Mouse (Mus musculus) kidney, postnatal 0 days (tissue): Measurements from ENCODE around the gene Golph3. TPM values are rescaled to one million over a fixed set of nuclear protein-coding genes. Genes with fewer than 3 reads are reported as not detected.

Source experiments
- ATAC-seq: fragments of 200-750 bp; cut with Nextera tagmentation; replicated peaks from 2 replicates; pipeline ENCODE4 v1.8.0; 2017; ENCODE audit warnings: low read depth, moderate number of reproducible peaks, moderate TSS enrichment, moderate library complexity; ENCODE audit not compliant: low FRiP score
- DNase-seq: peaks from one replicate; pipeline ENCODE4 v3.0.0-alpha.2; 2016; ENCODE audit warnings: low spot score
- H3K27ac ChIP-seq: fragments of 300-500 bp; sonication (generic); 2 replicates; pipeline ENCODE4 v1.5.1; 2014; ENCODE audit warnings: mild to moderate bottlenecking
- H3K27me3 ChIP-seq: fragments of 300-500 bp; sonication (generic); 2 replicates; pipeline ENCODE4 v1.6.1; 2014; ENCODE audit warnings: low read length, mixed read lengths; ENCODE audit not compliant: insufficient read depth
- H3K36me3 ChIP-seq: fragments of 300-500 bp; sonication (generic); 2 replicates; pipeline ENCODE4 v1.6.1; 2014; ENCODE audit warnings: low read length, mixed read lengths; ENCODE audit not compliant: insufficient read depth
- H3K4me1 ChIP-seq: fragments of 300-500 bp; sonication (generic); replicated peaks from 2 replicates; pipeline ENCODE4 v1.6.1; 2014; ENCODE audit warnings: antibody characterized with exemption, low read length, mixed read lengths; ENCODE audit not compliant: insufficient read depth
- H3K4me2 ChIP-seq: fragments of 300-500 bp; sonication (generic); 2 replicates; pipeline ENCODE4 v1.6.1; 2014; ENCODE audit warnings: mild to moderate bottlenecking, low read length, moderate library complexity, mixed read lengths
- H3K4me3 ChIP-seq: fragments of 300-500 bp; sonication (generic); replicated peaks from 2 replicates; pipeline ENCODE4 v1.5.1; 2014; ENCODE audit warnings: low read depth, low read length
- H3K9ac ChIP-seq: fragments of 300-500 bp; sonication (generic); 2 replicates; pipeline ENCODE4 v1.6.1; 2014; ENCODE audit warnings: low read depth, low read length
- H3K9me3 ChIP-seq: fragments of 300-500 bp; sonication (generic); replicated peaks from 2 replicates; pipeline ENCODE4 v1.6.1; 2016; ENCODE audit warnings: low read length, inconsistent platforms, mixed read lengths
- CTCF ChIP-seq: IDR thresholded peaks from 2 replicates; pipeline ENCODE4 v1.5.1; 2016; ENCODE audit warnings: antibody characterized with exemption, low read depth, mild to moderate bottlenecking, moderate library complexity
- WGBS: fragments of 180-500 bp; shearing (Covaris S2); extraction: QIAGEN DNeasy Blood & Tissue Kit; methylation state at CpG from one replicate; pipeline ENCODE4 v1.1.7; 2014; 5-methylcytosine and 5-hydroxymethylcytosine counted together
- polyA plus RNA-seq: library from polyadenylated mRNA; unstranded; fragments of >200 nt; fragmentation: Nextera tagmentation; extraction: Ambion mirVana; gene quantifications from 2 replicates; pipeline ENCODE4 v1.2.1, GENCODE M21; 2015

The Golph3 gene
- polyA plus RNA-seq, 1 experiment from 2014 or later: 95.6 TPM

- peak; percentile 36 for DNase-seq
- no peaks in the 10 kb centered on the region; the same call in 1 of the 2 replicates for H3K4me1 ChIP-seq
- no peaks in the 10 kb centered on the region for H3K27me3 ChIP-seq
- H3K9ac ChIP-seq: no peak overlapping the region
- no peak overlapping the region for H3K4me2 ChIP-seq
- H3K9me3 ChIP-seq: no peaks in the 10 kb centered on the region
- WGBS: 77% methylated on average over 4 of the region's 4 CpGs
- H3K36me3 ChIP-seq: no peaks in the 10 kb centered on the region
- no peak overlapping the region for H3K27ac ChIP-seq
- TF ChIP-seq CTCF: no peak
- H3K4me3 ChIP-seq: no peak overlapping the region
- no peak for ATAC-seq
Measured at GRCm38 (mm10) chr15:12337030-12337778, 16.0 kb downstream of the Golph3 start.

GRCm38 (mm10) chr15:12337779-12338137 is 16.5 kb downstream of the Golph3 start:
- DNase-seq (no peak), ATAC-seq (no peak)
- WGBS: 51% methylated on average over 3 of the region's 3 CpGs
- H3K9me3 ChIP-seq: no peaks in the 10 kb centered on the region
- H3K4me1 ChIP-seq: no peaks in the 10 kb centered on the region; the same call in 1 of the 2 replicates
- H3K27me3 ChIP-seq: no peaks in the 10 kb centered on the region
- no peak overlapping the region for H3K4me3 ChIP-seq
- no peak overlapping the region for H3K4me2 ChIP-seq
- no peak for TF ChIP-seq CTCF
- no peak overlapping the region for H3K27ac ChIP-seq
- no peak overlapping the region for H3K9ac ChIP-seq
- H3K36me3 ChIP-seq: no peaks in the 10 kb centered on the region

GRCm38 (mm10) chr15:12340536-12341400 is 19.5 kb downstream of the Golph3 start:
- no peak for TF ChIP-seq CTCF
- WGBS: 66% methylated on average over 5 of the region's 5 CpGs
- H3K9me3 ChIP-seq: no peaks in the 10 kb centered on the region
- no peaks in the 10 kb centered on the region for H3K27me3 ChIP-seq
- DNase-seq (no peak), ATAC-seq (no peak)
- H3K4me2 ChIP-seq: no peak overlapping the region
- H3K36me3 ChIP-seq: peaks cover 4% of the 10 kb centered on the region; the same call in 1 of the 2 replicates
- H3K27ac ChIP-seq: no peak overlapping the region
- H3K9ac ChIP-seq: no peak overlapping the region
- H3K4me3 ChIP-seq: no peak overlapping the region
- H3K4me1 ChIP-seq: no peaks in the 10 kb centered on the region; the same call in 1 of the 2 replicates

DNA sequence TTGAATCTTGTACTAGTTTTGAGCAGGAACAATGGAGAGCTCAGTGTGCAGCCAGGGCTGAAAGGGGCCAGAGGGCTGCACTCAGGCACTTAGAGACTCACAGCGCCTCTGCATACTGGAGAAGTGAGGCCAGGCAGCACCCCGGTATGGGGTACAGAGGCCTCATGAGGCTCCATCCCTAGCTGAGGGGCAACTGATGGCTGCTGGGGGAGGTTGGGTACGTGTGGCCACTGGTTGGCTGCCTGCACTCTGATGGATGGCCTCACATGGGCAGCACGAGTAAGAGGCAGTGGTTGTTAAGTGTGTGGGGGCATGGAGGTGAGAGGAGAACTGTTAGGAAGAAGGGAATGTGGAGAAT is 20.1 kb downstream of the Golph3 start:
- TF ChIP-seq CTCF: no peak
- Histone ChIP-seq H3K4me3 (no peak overlapping the region), H3K4me1 (no peaks in the 10 kb centered on the region; the same call in 1 of the 2 replicates), H3K27me3 (no peaks in the 10 kb centered on the region), H3K9ac (no peak overlapping the region), H3K4me2 (no peak overlapping the region), H3K36me3 (peaks cover 4% of the 10 kb centered on the region; the same call in 1 of the 2 replicates), H3K9me3 (no peaks in the 10 kb centered on the region), H3K27ac (no peak overlapping the region)
- no peak for ATAC-seq
- WGBS: 59% methylated on average over 4 of the region's 4 CpGs
- DNase-seq: no peak

- ATAC-seq (no peak), DNase-seq (no peak)
- Histone ChIP-seq H3K36me3 (peaks cover 18% of the 10 kb centered on the region), H3K27ac (no peak overlapping the region), H3K4me3 (no peak overlapping the region), H3K27me3 (no peaks in the 10 kb centered on the region), H3K9me3 (no peaks in the 10 kb centered on the region), H3K4me2 (no peak overlapping the region), H3K9ac (no peak overlapping the region), H3K4me1 (no peaks in the 10 kb centered on the region)
- TF ChIP-seq CTCF: no peak
- 91% methylated on average over 3 of the region's 3 CpGs for WGBS
Measured at GRCm38 (mm10) chr15:12346916-12347315, 25.7 kb downstream of the Golph3 start.

DNA sequence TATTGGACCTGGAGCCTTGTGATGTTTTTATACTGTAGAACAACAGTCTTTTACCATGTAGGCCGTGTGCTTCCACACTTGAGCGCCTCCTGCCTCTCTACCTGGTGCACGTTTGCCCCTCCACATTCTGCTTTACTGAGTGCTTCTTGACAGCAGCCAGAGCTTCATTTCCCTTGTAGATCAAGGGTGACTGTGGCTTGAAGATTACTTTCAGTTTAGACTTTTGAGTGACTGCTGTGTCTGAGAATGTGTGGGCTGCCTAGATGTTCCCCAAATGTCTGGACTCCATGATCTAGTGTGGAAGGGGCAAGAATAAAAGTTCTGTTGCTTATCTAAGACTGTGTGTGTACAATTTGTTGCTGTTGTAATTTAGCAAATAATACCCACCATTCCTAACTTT is 27.7 kb downstream of the Golph3 start:
- Histone ChIP-seq H3K4me1 (no peaks in the 10 kb centered on the region), H3K36me3 (peaks cover 29% of the 10 kb centered on the region), H3K9me3 (no peaks in the 10 kb centered on the region), H3K4me3 (no peak overlapping the region), H3K27me3 (no peaks in the 10 kb centered on the region), H3K27ac (no peak overlapping the region), H3K4me2 (no peak overlapping the region), H3K9ac (no peak overlapping the region)
- TF ChIP-seq CTCF: no peak
- ATAC-seq: no peak
- WGBS: 61% methylated on average over 3 of the region's 3 CpGs
- DNase-seq: no peak
